Mouse (Mus musculus) inflammation-experienced regulatory T-cells, adult 16 weeks (primary cell): ENCODE data around the gene Kif2a. TPM values are rescaled to one million over a fixed set of nuclear protein-coding genes. Genes with fewer than 3 reads are reported as not detected.

Source experiments
- polyA plus RNA-seq: library from polyadenylated mRNA; unstranded; fragments of 100-300 nt; shearing (Covaris generic); gene quantifications from one replicate; pipeline ENCODE4 v1.2.1, GENCODE M21; 2017

Gene Kif2a
- polyA plus RNA-seq = 8.1 TPM

GRCm38 (mm10) chr13:107021461-107022265 lies at the start of gene Kif2a:
Gene Kif2a (minus strand): TSS chr13:107022126.

DNA sequence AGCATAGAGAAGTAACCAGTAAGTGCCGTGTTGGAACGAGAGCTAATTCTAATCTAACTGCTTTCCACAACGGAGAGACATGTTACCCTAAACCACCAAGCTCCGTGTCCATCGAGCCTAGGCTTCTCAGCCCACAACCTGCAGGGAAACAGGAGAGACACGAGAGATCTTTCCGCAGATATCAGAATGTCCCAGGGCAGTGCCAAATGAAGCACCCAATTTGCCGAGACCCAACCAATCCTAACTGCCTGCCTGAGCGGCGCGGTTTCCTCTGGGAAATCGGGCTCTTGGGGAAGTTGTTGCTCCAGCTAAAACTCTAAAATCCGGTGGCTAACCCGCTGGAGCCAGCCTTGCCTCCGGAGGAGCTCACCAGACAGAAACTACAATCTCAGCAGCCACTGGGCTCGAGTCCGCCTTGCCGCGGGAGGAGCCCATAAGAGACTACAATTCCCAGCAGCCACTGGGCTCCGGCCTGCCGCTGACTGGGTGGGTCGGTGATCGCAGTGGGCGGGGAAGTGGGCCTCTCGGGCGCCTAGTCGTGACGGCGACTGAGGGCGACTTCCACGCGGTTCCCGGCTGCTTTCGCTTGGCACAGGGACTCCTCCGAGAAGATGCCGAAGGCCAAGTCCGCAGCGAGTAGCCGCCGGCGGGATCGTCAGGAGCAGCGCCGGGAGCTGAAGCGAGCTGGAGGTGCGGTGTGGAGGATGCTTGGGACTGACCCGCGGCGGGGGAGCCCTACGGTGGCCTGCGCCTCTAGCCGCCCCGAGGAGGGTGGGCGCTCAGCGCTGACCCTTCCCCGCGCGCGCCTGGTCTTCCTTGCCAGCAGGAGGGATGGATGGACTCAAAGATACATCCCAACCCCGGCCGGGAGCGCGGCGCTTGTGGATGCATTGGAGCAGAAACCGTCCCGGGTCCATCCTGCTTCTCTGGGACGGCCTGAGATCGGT lies 75.1 kb downstream of the Kif2a start, which contains the start of gene Dimt1:
Dimt1 (plus strand) TSS at position 534 of the 947 bp plus-strand sequence.

GRCm38 (mm10) chr13:106936256-106937137 lies 85.4 kb downstream of the Kif2a start, which contains the start of gene Ipo11:
Gene Ipo11 (minus strand): TSS chr13:106936958.

Other genes with a start within 250 kb of the Kif2a start
- 39.7 TPM for gene Ipo11, start 85.2 kb downstream of the Kif2a start, polyA plus RNA-seq
- gene Dimt1, start 75.0 kb downstream of the Kif2a start, polyA plus RNA-seq = 37.4 TPM